Mouse (Mus musculus): Measurements from ENCODE around the gene Mier2. TPM values are rescaled to one million over a fixed set of nuclear protein-coding genes. Genes with fewer than 3 reads are reported as not detected.
A peak's percentile ranks its signal among the peaks of the same experiment; 100 is the strongest.

Mier2 gene
- total RNA-seq, 1 experiment = 58.5 TPM

DNA sequence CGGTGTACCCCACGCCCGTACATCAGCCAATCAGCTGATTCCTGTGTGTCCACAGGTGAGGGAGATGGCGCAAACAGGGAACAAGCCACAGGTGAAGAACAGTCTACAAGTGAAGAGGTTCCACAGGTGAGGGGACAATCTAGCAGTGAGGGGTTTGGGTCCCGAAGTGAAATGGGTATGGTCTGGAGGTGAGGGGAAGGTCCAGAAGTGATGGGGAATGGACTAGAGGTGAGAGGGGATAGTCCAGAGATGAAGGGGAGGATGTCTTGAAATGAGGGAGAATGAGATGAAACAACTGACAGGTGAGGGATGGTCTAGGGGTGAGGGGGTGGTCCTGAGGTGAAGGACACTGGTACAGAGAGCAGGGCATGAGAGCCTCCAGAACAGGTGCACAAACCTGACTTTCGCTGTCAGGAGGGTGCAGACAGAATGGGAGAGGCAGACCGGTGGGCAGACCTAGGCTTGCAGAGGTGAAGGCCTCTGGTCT lies 282 bp upstream of the Mier2 start:
- H3K27ac ChIP-seq (ENCODE audit: insufficient read depth, low read depth, low read length, poor library complexity, severe bottlenecking) = no peak overlapping the region
- H3K9ac ChIP-seq (ENCODE audit: insufficient read depth, low read depth, low read length, poor library complexity, severe bottlenecking) = peak overlapping the region; percentile 68
- no peaks in the 10 kb centered on the region for H3K9me3 ChIP-seq (ENCODE audit: control insufficient read depth, insufficient read depth, low read depth, low read length)
- no peak for DNase-seq (ENCODE audit: low read depth, low spot score)
- H3K36me3 ChIP-seq (ENCODE audit: control insufficient read depth, insufficient read depth, low read length, poor library complexity, severe bottlenecking) = peaks cover 4% of the 10 kb centered on the region; the same call in 1 of the 2 replicates
- peaks cover 0 to 15% of the 10 kb centered on the region in 2 experiments; a peak in 1 of 4 replicates for H3K4me1 ChIP-seq (ENCODE audit: control insufficient read depth in 2 of 2, insufficient read depth in 2 of 2, low read length in 2 of 2, poor library complexity in 1 of 2)
- no peak for TF ChIP-seq ZNF384 (IDR thresholded peaks at IDR 0.05; ENCODE audit: low read depth, low read length)
- TF ChIP-seq MAFK (IDR thresholded peaks at IDR 0.05; ENCODE audit: insufficient read depth, low read depth, low read length) = no peak
- no peak for TF ChIP-seq CHD2 (IDR thresholded peaks at IDR 0.05; ENCODE audit: low read depth, low read length)
- TF ChIP-seq HCFC1 (IDR thresholded peaks at IDR 0.05; ENCODE audit: borderline replicate concordance, insufficient read depth, low read length) = no peak
- no peak for TF ChIP-seq ZC3H11A (IDR thresholded peaks at IDR 0.05; ENCODE audit: borderline replicate concordance, low read depth, low read length)
- peak overlapping the region; percentile 81 to 90 for H3K4me3 ChIP-seq (ENCODE audit: insufficient read depth in 1 of 2, low read depth in 1 of 2, low read length in 2 of 2, poor library complexity in 1 of 2, severe bottlenecking in 1 of 2)
- in situ Hi-C loops (cut with MboI; ENCODE audit: low sequenced_read_pairs in 2 of 2, unreplicated experiment in 2 of 2) = no loop called here

DNA sequence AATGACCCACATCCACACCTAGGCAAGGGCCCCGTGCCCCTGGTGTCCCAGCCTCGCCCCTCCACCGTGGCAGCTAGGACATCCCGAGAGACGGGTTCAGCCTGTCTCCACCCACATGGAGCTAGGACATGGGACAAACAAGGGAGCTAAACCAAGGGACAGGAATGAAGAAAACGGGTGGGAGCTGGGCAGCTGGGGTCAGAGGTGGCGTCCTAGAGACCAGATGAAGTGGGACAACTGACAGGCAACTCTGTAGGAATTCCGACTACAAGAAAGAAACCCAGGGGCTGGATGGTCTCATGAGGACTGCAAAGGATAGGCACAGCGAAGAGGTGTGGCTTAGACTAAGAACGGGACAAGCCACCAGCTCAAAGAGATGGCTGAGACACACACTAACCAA lies 1.3 kb downstream of the Mier2 start:
- Histone ChIP-seq H3K36me3 (ENCODE audit: control insufficient read depth, insufficient read depth, low read length, poor library complexity, severe bottlenecking) (peaks cover 20% of the 10 kb centered on the region), H3K9me3 (ENCODE audit: control insufficient read depth, insufficient read depth, low read depth, low read length) (no peaks in the 10 kb centered on the region), H3K9ac (ENCODE audit: insufficient read depth, low read depth, low read length, poor library complexity, severe bottlenecking) (peak overlapping the region; percentile 93; the same call in 1 of the 2 replicates), H3K27ac (ENCODE audit: insufficient read depth, low read depth, low read length, poor library complexity, severe bottlenecking) (no peak overlapping the region), H3K4me3 (ENCODE audit: insufficient read depth in 1 of 2, low read depth in 1 of 2, low read length in 2 of 2, poor library complexity in 1 of 2, severe bottlenecking in 1 of 2) (peak overlapping the region; percentile 81 to 90), H3K4me1 (ENCODE audit: control insufficient read depth in 2 of 2, insufficient read depth in 2 of 2, low read length in 2 of 2, poor library complexity in 1 of 2) (peaks cover 0 to 15% of the 10 kb centered on the region in 2 experiments; a peak in 1 of 4 replicates)
- DNase-seq (ENCODE audit: low read depth, low spot score) = no peak
- TF ChIP-seq MAFK (IDR thresholded peaks at IDR 0.05; ENCODE audit: insufficient read depth, low read depth, low read length) (no peak), ZNF384 (IDR thresholded peaks at IDR 0.05; ENCODE audit: low read depth, low read length) (no peak), HCFC1 (IDR thresholded peaks at IDR 0.05; ENCODE audit: borderline replicate concordance, insufficient read depth, low read length) (no peak), ZC3H11A (IDR thresholded peaks at IDR 0.05; ENCODE audit: borderline replicate concordance, low read depth, low read length) (no peak), CHD2 (IDR thresholded peaks at IDR 0.05; ENCODE audit: low read depth, low read length) (no peak)
- in situ Hi-C loops (cut with MboI; ENCODE audit: low sequenced_read_pairs in 2 of 2, unreplicated experiment in 2 of 2) = no loop called here

DNA sequence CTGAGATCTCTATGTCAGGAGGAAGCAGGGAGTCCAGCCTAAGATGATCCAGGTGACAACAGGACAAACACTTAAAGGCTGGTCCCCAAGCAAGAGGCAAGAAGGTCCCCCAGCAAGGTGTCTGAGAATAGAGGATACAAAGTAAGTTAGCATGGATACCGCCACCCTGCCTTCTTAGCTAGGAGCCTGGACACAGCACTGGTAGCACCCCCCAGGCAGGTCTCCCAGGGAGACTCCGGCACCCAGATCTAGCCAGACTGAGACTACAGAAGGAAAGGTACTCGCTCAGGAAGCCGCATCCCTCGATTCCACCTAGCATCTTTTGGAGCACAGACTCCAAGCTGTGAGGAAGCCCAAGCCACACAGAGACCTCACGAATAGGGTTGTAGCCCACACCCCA lies 1.8 kb downstream of the Mier2 start:
- TF ChIP-seq CHD2 (IDR thresholded peaks at IDR 0.05; ENCODE audit: low read depth, low read length) = no peak
- TF ChIP-seq MAFK (IDR thresholded peaks at IDR 0.05; ENCODE audit: insufficient read depth, low read depth, low read length) = no peak
- TF ChIP-seq ZNF384 (IDR thresholded peaks at IDR 0.05; ENCODE audit: low read depth, low read length) = no peak
- no peak for TF ChIP-seq HCFC1 (IDR thresholded peaks at IDR 0.05; ENCODE audit: borderline replicate concordance, insufficient read depth, low read length)
- TF ChIP-seq ZC3H11A (IDR thresholded peaks at IDR 0.05; ENCODE audit: borderline replicate concordance, low read depth, low read length) = no peak
- peaks cover 25% of the 10 kb centered on the region for H3K36me3 ChIP-seq (ENCODE audit: control insufficient read depth, insufficient read depth, low read length, poor library complexity, severe bottlenecking)
- no peaks in the 10 kb centered on the region for H3K9me3 ChIP-seq (ENCODE audit: control insufficient read depth, insufficient read depth, low read depth, low read length)
- H3K27ac ChIP-seq (ENCODE audit: insufficient read depth, low read depth, low read length, poor library complexity, severe bottlenecking) = no peak overlapping the region
- DNase-seq (ENCODE audit: low read depth, low spot score) = no peak
- in situ Hi-C loops (cut with MboI; ENCODE audit: low sequenced_read_pairs in 2 of 2, unreplicated experiment in 2 of 2) = no loop called here
- no peak overlapping the region for H3K4me3 ChIP-seq (ENCODE audit: insufficient read depth in 1 of 2, low read depth in 1 of 2, low read length in 2 of 2, poor library complexity in 1 of 2, severe bottlenecking in 1 of 2)
- no peak overlapping the region for H3K9ac ChIP-seq (ENCODE audit: insufficient read depth, low read depth, low read length, poor library complexity, severe bottlenecking)
- H3K4me1 ChIP-seq (ENCODE audit: control insufficient read depth in 2 of 2, insufficient read depth in 2 of 2, low read length in 2 of 2, poor library complexity in 1 of 2) = peaks cover 0 to 15% of the 10 kb centered on the region in 2 experiments; a peak in 1 of 4 replicates

DNA sequence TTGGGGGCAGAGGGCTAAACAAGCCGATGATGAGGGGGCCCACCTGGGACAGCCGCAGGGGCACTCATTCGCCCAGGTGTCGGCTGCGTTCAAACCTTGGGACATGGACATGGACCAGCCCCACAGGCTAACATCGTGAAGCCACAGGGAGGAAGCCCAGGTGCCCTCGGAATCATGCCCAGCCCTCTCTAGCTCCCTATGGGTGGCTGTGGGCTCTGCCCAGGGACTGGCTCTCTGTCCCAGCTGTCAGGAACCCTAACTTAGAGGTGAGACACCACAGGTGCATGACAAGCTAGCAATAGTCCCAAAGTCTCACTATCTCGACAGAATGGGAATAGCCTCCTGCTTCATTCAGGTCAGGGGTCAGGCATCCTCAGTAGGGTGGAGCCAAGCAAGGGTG lies 2.5 kb downstream of the Mier2 start:
- Histone ChIP-seq H3K4me1 (ENCODE audit: control insufficient read depth in 2 of 2, insufficient read depth in 2 of 2, low read length in 2 of 2, poor library complexity in 1 of 2) (peaks cover 0 to 15% of the 10 kb centered on the region in 2 experiments; a peak in 1 of 4 replicates), H3K9me3 (ENCODE audit: control insufficient read depth, insufficient read depth, low read depth, low read length) (no peaks in the 10 kb centered on the region), H3K27ac (ENCODE audit: insufficient read depth, low read depth, low read length, poor library complexity, severe bottlenecking) (no peak overlapping the region), H3K9ac (ENCODE audit: insufficient read depth, low read depth, low read length, poor library complexity, severe bottlenecking) (no peak overlapping the region), H3K4me3 (ENCODE audit: insufficient read depth in 1 of 2, low read depth in 1 of 2, low read length in 2 of 2, poor library complexity in 1 of 2, severe bottlenecking in 1 of 2) (no peak overlapping the region), H3K36me3 (ENCODE audit: control insufficient read depth, insufficient read depth, low read length, poor library complexity, severe bottlenecking) (peaks cover 32% of the 10 kb centered on the region)
- TF ChIP-seq HCFC1 (IDR thresholded peaks at IDR 0.05; ENCODE audit: borderline replicate concordance, insufficient read depth, low read length) = no peak
- no peak for TF ChIP-seq ZNF384 (IDR thresholded peaks at IDR 0.05; ENCODE audit: low read depth, low read length)
- TF ChIP-seq CHD2 (IDR thresholded peaks at IDR 0.05; ENCODE audit: low read depth, low read length) = no peak
- TF ChIP-seq ZC3H11A (IDR thresholded peaks at IDR 0.05; ENCODE audit: borderline replicate concordance, low read depth, low read length) = no peak
- TF ChIP-seq MAFK (IDR thresholded peaks at IDR 0.05; ENCODE audit: insufficient read depth, low read depth, low read length) = no peak
- no peak for DNase-seq (ENCODE audit: low read depth, low spot score)
- in situ Hi-C loops (cut with MboI; ENCODE audit: low sequenced_read_pairs in 2 of 2, unreplicated experiment in 2 of 2) = no loop called here

Measured in ES-E14 (cell line).